Mouse (Mus musculus) lung, adult 2 months (tissue): Measurements from ENCODE around the gene Clic4.

Source experiments
- CTCF ChIP-seq: fragments of 200-500 bp; IDR thresholded peaks from 2 replicates; pipeline ENCODE4 v1.5.1; 2011; ENCODE audit warnings: mild to moderate bottlenecking, low read length, control low read depth; ENCODE audit not compliant: insufficient read depth
- POLR2A ChIP-seq: fragments of 200-500 bp; IDR thresholded peaks from 2 replicates; pipeline ENCODE4 v1.6.1; 2011; ENCODE audit warnings: low read depth, mild to moderate bottlenecking, control low read depth, low read length, borderline replicate concordance; ENCODE audit errors: extremely low read depth

DNA sequence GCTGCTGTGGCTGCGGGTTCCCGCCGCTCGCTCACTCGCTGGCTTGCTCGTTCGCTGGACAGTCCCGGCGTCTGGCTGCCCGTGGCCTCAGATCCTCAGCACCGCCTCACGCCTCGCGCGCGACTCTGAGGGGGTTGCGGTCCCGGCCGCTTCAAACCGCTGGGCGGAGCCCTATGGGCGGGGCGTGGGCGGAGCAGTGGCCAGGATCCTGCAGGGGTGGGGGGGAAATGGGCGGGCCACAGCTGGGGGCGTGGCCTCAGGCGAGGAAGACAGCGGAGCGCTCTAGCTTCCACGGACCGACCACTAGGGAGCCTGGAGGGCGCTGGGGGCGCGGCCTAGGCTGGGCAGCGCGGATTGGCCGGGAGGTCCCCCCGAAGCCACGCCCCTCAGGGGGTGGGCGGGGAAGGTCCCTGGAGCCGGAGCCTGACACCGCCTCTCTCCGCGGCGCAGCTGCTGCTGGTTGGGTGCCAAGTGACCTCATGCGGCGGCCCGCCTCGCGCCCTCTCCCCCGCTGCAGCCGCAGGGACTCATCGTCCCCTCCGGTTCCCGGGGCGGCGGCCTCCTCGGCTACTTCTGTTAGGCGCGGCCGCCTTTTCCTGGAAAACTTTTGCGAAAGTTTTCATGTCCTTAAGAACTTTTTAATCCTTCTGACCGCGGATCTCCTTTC lies at the start of gene Clic4:
- no peak for TF ChIP-seq CTCF
- peak; percentile 98 for TF ChIP-seq POLR2A
